Mouse (Mus musculus): ENCODE data around the gene Gtf3c2. TPM values are rescaled to one million over a fixed set of nuclear protein-coding genes. Genes with fewer than 3 reads are reported as not detected.

Gene Gtf3c2
- total and polyA plus RNA-seq, 3 experiments = 22.8 to 96.9 (median 49.4) TPM

DNA sequence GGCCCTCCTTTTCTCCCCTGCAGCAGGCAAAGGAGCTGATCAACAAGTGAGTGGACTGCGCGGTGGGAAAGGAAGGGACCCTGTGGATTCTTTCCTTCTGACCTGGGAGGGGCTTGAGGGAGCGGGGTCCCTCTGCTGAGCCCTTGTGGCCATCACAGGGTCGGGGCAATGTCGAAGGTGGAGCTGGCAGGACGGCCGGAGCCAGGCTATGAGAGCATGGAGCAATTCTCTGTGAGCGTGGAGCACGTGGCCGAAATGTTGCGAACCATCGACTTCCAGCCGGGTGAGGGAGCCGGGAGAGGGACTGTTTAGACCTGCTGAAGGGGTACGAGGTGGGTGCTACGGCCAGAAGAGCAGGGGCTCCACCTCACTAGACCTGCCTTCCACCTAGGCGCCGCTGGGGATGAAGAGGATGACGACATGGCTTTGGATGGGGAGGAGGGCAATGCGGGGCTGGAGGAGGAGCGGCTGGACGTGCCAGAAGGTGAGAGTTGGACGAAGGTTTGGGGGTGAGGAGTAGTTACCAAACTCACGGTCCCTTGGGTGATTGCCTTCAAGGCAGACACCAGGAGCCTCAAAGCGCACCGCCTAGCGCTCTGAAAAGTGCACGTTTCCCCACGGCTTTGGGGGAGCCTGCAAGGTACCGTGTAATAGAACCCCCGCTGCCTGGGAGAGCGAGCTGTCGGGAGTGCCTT is 43.1 kb downstream of the Gtf3c2 start:
- no peaks in the 10 kb centered on the region for H3K79me2 ChIP-seq (replicated peaks; ENCODE audit: control insufficient read depth, extremely low read depth, insufficient read depth, poor library complexity, severe bottlenecking)
- H3K9ac ChIP-seq (ENCODE audit: insufficient read depth, low read depth) = no peak overlapping the region
- dilution Hi-C loops (cut with MboI; ENCODE audit: extremely low pct_ligation_motif_present, extremely low pct_unique_long_range_greater_than_20kb, low sequenced_read_pairs) (no loop called here), in situ Hi-C loops (cut with MboI; ENCODE audit: low pct_ligation_motif_present, low pct_unique_long_range_greater_than_20kb, low sequenced_read_pairs) (no loop called here)
- DNase-seq (ENCODE audit: extremely low read depth) = no peak
- H3K4me2 ChIP-seq (ENCODE audit: insufficient read depth, low read depth, poor library complexity, severe bottlenecking) = no peak overlapping the region
- H3K4me3 ChIP-seq (replicated peaks in 1 of 3; ENCODE audit: low read depth in 2 of 3, low read length in 2 of 3, poor library complexity in 1 of 3) = no peak overlapping the region
- peaks cover 0 to 3% of the 10 kb centered on the region in 2 experiments; a peak in 1 of 4 replicates for H3K4me1 ChIP-seq (ENCODE audit: control insufficient read depth in 1 of 2, insufficient read depth in 2 of 2)
- H3K27ac ChIP-seq (ENCODE audit: insufficient read depth, low read depth) = no peak overlapping the region
- no peak for TF ChIP-seq POLR2A (IDR thresholded peaks at IDR 0.05; ENCODE audit: low read depth, low read length)
- H3K36me3 ChIP-seq (replicated peaks in 1 of 2; ENCODE audit: control insufficient read depth in 1 of 2, insufficient read depth in 1 of 2, low read length in 1 of 2) = peaks cover 7 to 11% of the 10 kb centered on the region in 2 experiments
- H3K9me3 ChIP-seq (replicated peaks; ENCODE audit: low read length) = no peaks in the 10 kb centered on the region
- H3K27me3 ChIP-seq (replicated peaks) = no peaks in the 10 kb centered on the region

DNA sequence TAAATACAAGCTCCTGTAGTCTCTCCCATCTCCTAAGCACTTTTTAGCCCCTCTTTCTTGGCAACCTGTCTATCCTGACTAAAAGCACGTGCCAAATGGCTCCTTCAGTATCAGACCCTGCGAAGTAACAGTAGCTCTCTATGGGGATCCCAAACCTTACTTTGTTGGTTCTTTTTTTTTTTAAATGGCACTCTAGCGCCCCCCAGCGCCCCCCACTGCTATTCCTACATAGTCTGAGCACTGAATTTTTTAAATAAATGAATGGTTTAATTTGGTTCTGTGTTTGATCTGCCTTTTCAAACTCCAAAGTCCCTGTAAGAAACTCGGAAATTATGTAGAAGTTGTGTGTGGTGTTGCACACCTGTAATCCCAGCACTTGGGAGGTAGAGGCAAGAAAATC is 53.9 kb downstream of the Gtf3c2 start:
- H3K9ac ChIP-seq (ENCODE audit: insufficient read depth, low read depth) = no peak overlapping the region
- H3K27me3 ChIP-seq (replicated peaks) = peaks cover 3% of the 10 kb centered on the region
- H3K4me3 ChIP-seq (replicated peaks in 1 of 3; ENCODE audit: low read depth in 2 of 3, low read length in 2 of 3, poor library complexity in 1 of 3) = no peak overlapping the region
- no peak overlapping the region for H3K27ac ChIP-seq (ENCODE audit: insufficient read depth, low read depth)
- TF ChIP-seq JUND (conservative IDR thresholded peaks at IDR 0.05; ENCODE audit: low read depth, low read length) = no peak
- no peak for TF ChIP-seq POLR2AphosphoS2 (IDR thresholded peaks at IDR 0.05; ENCODE audit: low read depth, low read length)
- peak; percentile 50; the same call in 1 of the 2 replicates for TF ChIP-seq ZNF384 (IDR thresholded peaks at IDR 0.05; ENCODE audit: low read depth, low read length)
- TF ChIP-seq UBTF (IDR thresholded peaks at IDR 0.05; ENCODE audit: low read depth, low read length) = no peak
- no peak for TF ChIP-seq SMC3 (IDR thresholded peaks at IDR 0.05; ENCODE audit: low read depth, low read length)
- no peak for TF ChIP-seq MXI1 (IDR thresholded peaks at IDR 0.05; ENCODE audit: low read depth, low read length)
- peak; percentile 49 for TF ChIP-seq RAD21 (IDR thresholded peaks at IDR 0.05; ENCODE audit: low read depth, low read length)
- peak in 1 of 2 experiments; percentile 64; a peak in 2 of 4 replicates for TF ChIP-seq CTCF (conservative IDR thresholded peaks at IDR 0.05 in 1 of 2, IDR thresholded peaks at IDR 0.05 in 1 of 2; ENCODE audit: low read depth in 2 of 2, low read length in 2 of 2)
- dilution Hi-C loops (cut with MboI; ENCODE audit: extremely low pct_ligation_motif_present, extremely low pct_unique_long_range_greater_than_20kb, low sequenced_read_pairs) = no loop called here
- peaks cover 2 to 25% of the 10 kb centered on the region in 2 experiments; a peak in 3 of 4 replicates for H3K4me1 ChIP-seq (ENCODE audit: control insufficient read depth in 1 of 2, insufficient read depth in 2 of 2)
- in situ Hi-C loops (cut with MboI; ENCODE audit: low pct_ligation_motif_present, low pct_unique_long_range_greater_than_20kb, low sequenced_read_pairs) = no loop called here
- H3K36me3 ChIP-seq (replicated peaks in 1 of 2; ENCODE audit: control insufficient read depth in 1 of 2, insufficient read depth in 1 of 2, low read length in 1 of 2) = no peaks in the 10 kb centered on the region
- no peaks in the 10 kb centered on the region for H3K79me2 ChIP-seq (replicated peaks; ENCODE audit: control insufficient read depth, extremely low read depth, insufficient read depth, poor library complexity, severe bottlenecking)
- H3K9me3 ChIP-seq (replicated peaks; ENCODE audit: low read length) = no peaks in the 10 kb centered on the region
- no peak overlapping the region for H3K4me2 ChIP-seq (ENCODE audit: insufficient read depth, low read depth, poor library complexity, severe bottlenecking)
- peak; percentile 31 for DNase-seq (ENCODE audit: extremely low read depth)

DNA sequence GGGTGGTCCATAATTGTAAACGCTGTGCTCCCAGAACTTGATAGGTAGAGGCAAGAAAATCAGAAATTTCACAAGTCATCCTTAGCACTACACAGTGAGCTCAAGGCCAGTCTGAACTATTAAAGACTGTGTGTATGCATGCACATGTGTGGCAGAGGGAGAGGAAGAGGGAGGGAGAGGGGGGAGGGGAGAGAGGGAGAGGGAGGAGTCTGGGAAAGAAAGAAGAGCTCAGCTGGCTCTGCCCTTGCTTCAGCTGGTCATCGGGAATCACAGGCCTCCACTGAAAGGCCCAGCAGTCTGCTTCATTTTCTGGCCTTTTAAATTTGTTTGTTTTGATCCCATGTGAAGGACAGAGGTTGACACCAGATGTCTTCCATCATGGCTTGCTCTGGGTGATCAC is 56.5 kb downstream of the Gtf3c2 start:
- Histone ChIP-seq H3K4me3 (replicated peaks in 1 of 3; ENCODE audit: low read depth in 2 of 3, low read length in 2 of 3, poor library complexity in 1 of 3) (no peak overlapping the region), H3K9ac (ENCODE audit: insufficient read depth, low read depth) (no peak overlapping the region), H3K27ac (ENCODE audit: insufficient read depth, low read depth) (no peak overlapping the region), H3K4me1 (ENCODE audit: control insufficient read depth in 1 of 2, insufficient read depth in 2 of 2) (peaks cover 2 to 30% of the 10 kb centered on the region in 2 experiments; a peak in 3 of 4 replicates), H3K4me2 (ENCODE audit: insufficient read depth, low read depth, poor library complexity, severe bottlenecking) (no peak overlapping the region), H3K79me2 (replicated peaks; ENCODE audit: control insufficient read depth, extremely low read depth, insufficient read depth, poor library complexity, severe bottlenecking) (no peaks in the 10 kb centered on the region), H3K27me3 (replicated peaks) (no peaks in the 10 kb centered on the region), H3K9me3 (replicated peaks; ENCODE audit: low read length) (no peaks in the 10 kb centered on the region), H3K36me3 (replicated peaks in 1 of 2; ENCODE audit: control insufficient read depth in 1 of 2, insufficient read depth in 1 of 2, low read length in 1 of 2) (no peaks in the 10 kb centered on the region)
- in situ Hi-C loops (cut with MboI; ENCODE audit: low pct_ligation_motif_present, low pct_unique_long_range_greater_than_20kb, low sequenced_read_pairs) = no loop called here
- DNase-seq (ENCODE audit: extremely low read depth) = no peak
- dilution Hi-C loops (cut with MboI; ENCODE audit: extremely low pct_ligation_motif_present, extremely low pct_unique_long_range_greater_than_20kb, low sequenced_read_pairs) = no loop called here
- TF ChIP-seq MAZ (IDR thresholded peaks at IDR 0.05; ENCODE audit: low read depth, low read length) (no peak), HCFC1 (IDR thresholded peaks at IDR 0.05; ENCODE audit: low read depth, low read length) (no peak), MYC (IDR thresholded peaks at IDR 0.05; ENCODE audit: low read depth, low read length) (no peak)

Data from CH12.LX (cell line).